In the genomic region with DNA sequence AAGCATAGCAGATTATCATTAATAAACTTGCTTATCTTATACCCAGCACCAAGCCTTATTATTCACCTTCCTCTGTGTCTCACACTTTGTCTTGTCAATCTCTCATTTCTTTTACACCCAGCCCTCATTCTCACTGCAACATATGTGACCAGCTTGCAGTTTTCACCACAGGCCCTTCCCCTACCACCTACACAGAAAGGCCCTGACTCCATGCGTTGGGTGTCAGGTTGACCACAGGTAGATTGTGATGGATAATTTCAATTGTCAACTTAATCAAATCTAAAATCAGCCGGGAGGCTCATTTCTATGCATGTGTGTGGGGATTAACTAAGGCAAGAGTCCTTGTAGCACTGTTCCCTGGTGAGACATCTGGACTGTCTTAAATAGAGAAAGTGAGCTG, we compare ENCODE assay signal across 27 mouse cellular contexts.
DNase-seq lines count a peak whose midpoint lies in the region; ATAC-seq and TF ChIP-seq lines count a peak whose summit lies in the region.
"Had no signal": no experiment of that assay in that cellular context is flagged by ENCODE, and none has a peak within 500 bp of the region (broad histone marks: within the 10 kb centered on the region; RNA-seq: fewer than 3 reads in every experiment).

No protein-coding gene starts in this region.

- peak; percentile 78 for DNase-seq in CD4-positive helper T cell, adult 2 months (ENCODE audit: low read depth, low spot score)
- peak; percentile 10 to 41 for DNase-seq in natural killer cell, adult 2 months (ENCODE audit: low spot score in 2 of 2)
- no peak for DNase-seq in heart, adult 11 months
- no peak for DNase-seq in heart, adult 18-20 months
- DNase-seq: adrenal gland, postnatal 10 days; adrenal gland, postnatal 36 days; cerebellum, adult 11-12 months; cerebellum, adult 8-10 months; cerebellum, postnatal 10 days; cerebellum, postnatal 36 days; embryo, embryonic 11 days; gastrocnemius, postnatal 10 days; gastrocnemius, postnatal 36 days; heart, postnatal 14 days; heart, postnatal 4 days had no signal

- peak; percentile 46 for ATAC-seq in inflammation-experienced regulatory T-cells, adult 6 months
- no peak for ATAC-seq in intestine, embryonic 15.5 days
- ATAC-seq: forebrain, embryonic 16.5 days; intestine, postnatal 0 days had no signal

- H3K9me3 ChIP-seq in intestine, embryonic 15.5 days, result no peaks in the 10 kb centered on the region
- H3K9me3 ChIP-seq: embryonic facial prominence, embryonic 10.5 days; embryonic facial prominence, embryonic 13.5 days; forebrain, embryonic 12.5 days; heart, embryonic 10.5 days; heart, embryonic 13.5 days had no signal

- no peak overlapping the region for H3K4me3 ChIP-seq in bone marrow macrophage, adult 2 months (ENCODE audit: insufficient read depth, low read length)
- no peak overlapping the region for H3K4me3 ChIP-seq in intestine, embryonic 15.5 days (replicated peaks)
- H3K4me3 ChIP-seq: embryonic facial prominence, embryonic 10.5 days; embryonic facial prominence, embryonic 13.5 days; erythroblast, embryonic 14.5 days; forebrain, embryonic 12.5 days; heart, embryonic 10.5 days; heart, embryonic 13.5 days had no signal

- peaks cover 32% of the 10 kb centered on the region for H3K4me1 ChIP-seq in bone marrow macrophage, adult 2 months (ENCODE audit: control insufficient read depth, insufficient read depth, low read length)
- H3K4me1 ChIP-seq in intestine, embryonic 15.5 days (replicated peaks), result no peaks in the 10 kb centered on the region
- H3K4me1 ChIP-seq: embryonic facial prominence, embryonic 10.5 days; embryonic facial prominence, embryonic 13.5 days; heart, embryonic 10.5 days; heart, embryonic 13.5 days had no signal

- no peak for TF ChIP-seq CTCF in bone marrow macrophage, adult 2 months (IDR thresholded peaks at IDR 0.05; ENCODE audit: low read depth, low read length)

- H3K27ac ChIP-seq in bone marrow macrophage, adult 2 months (ENCODE audit: insufficient read depth, low read depth, low read length), result peak overlapping the region; percentile 26
- no peak overlapping the region for H3K27ac ChIP-seq in intestine, embryonic 15.5 days
- H3K27ac ChIP-seq: embryonic facial prominence, embryonic 10.5 days; embryonic facial prominence, embryonic 13.5 days; forebrain, embryonic 12.5 days; heart, embryonic 10.5 days; heart, embryonic 13.5 days; hindbrain, embryonic 14.5 days had no signal

- WGBS in intestine, embryonic 15.5 days, result 85% methylated on average over 2 of the region's 2 CpGs

- no peaks in the 10 kb centered on the region for H3K27me3 ChIP-seq in intestine, embryonic 15.5 days (replicated peaks)
- H3K27me3 ChIP-seq: embryonic facial prominence, embryonic 13.5 days; forebrain, embryonic 12.5 days had no signal

- no peak for TF ChIP-seq POLR2A in bone marrow macrophage, adult 2 months (IDR thresholded peaks at IDR 0.05; ENCODE audit: borderline replicate concordance, low read depth, low read length)

- no peaks in the 10 kb centered on the region for H3K36me3 ChIP-seq in intestine, embryonic 15.5 days
- H3K36me3 ChIP-seq: embryonic facial prominence, embryonic 10.5 days; embryonic facial prominence, embryonic 13.5 days; forebrain, embryonic 12.5 days; heart, embryonic 10.5 days; heart, embryonic 13.5 days had no signal

- H3K9ac ChIP-seq in intestine, embryonic 15.5 days, result no peak overlapping the region
- H3K9ac ChIP-seq: embryonic facial prominence, embryonic 13.5 days; forebrain, embryonic 12.5 days; heart, embryonic 13.5 days; hindbrain, embryonic 14.5 days had no signal

- no peak overlapping the region for H3K4me2 ChIP-seq in intestine, embryonic 15.5 days (replicated peaks)
- H3K4me2 ChIP-seq: embryonic facial prominence, embryonic 13.5 days; forebrain, embryonic 12.5 days; heart, embryonic 13.5 days; hindbrain, embryonic 14.5 days had no signal

Comparison
In these comparisons a context has a peak if more than half of its experiments do, and no peak if none do; other contexts are left out.
1. DNase-seq: peak in CD4-positive helper T cell, adult 2 months (single experiment) and natural killer cell, adult 2 months (2 of 2); none in heart, adult 11 months (single experiment) and heart, adult 18-20 months (0 of 2).